Mouse (Mus musculus) erythroblast, embryonic 14.5 days (primary cell): ENCODE data around the gene Tmem184c.

Source experiments
- GATA1 ChIP-seq: IDR thresholded peaks from 2 replicates; pipeline ENCODE4 v1.6.1; 2012; ENCODE audit warnings: low read length, inconsistent platforms, mixed read lengths
- TAL1 ChIP-seq: IDR thresholded peaks from 3 replicates; pipeline ENCODE4 v1.6.1; 2012; ENCODE audit warnings: low read length, inconsistent platforms, mixed read lengths

GRCm38 (mm10) chr8:77610374-77610969 is at the start of gene Tmem184c:
- TF ChIP-seq GATA1, result no peak
- no peak for TF ChIP-seq TAL1
